Mouse (Mus musculus): ENCODE results near the gene Zmym4.

DNA sequence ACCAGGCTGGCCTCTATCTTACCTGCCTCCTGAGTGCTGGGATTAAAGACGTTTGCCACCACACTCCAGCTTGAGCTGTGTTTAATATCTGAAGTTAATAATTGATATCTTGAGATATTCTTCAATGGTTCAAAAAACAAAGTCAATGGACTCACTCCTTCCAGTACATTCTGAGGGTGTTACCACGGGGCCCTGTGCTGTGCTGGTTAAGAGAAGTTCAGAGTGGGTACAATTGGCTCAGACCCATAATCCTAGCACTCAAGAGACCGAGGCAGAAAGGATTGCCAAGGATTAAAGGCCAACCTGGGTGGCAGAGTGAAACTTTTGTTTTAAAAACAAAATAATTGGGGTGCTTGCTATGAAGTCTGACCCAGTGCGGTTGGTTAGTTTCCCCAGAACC, 48.4 kb upstream of the Zmym4 start:
- TF ChIP-seq POLR2A (IDR thresholded peaks at IDR 0.05; ENCODE audit: low read depth, low read length) (no peak), CTCF (IDR thresholded peaks at IDR 0.05; ENCODE audit: extremely low read depth, insufficient read depth, insufficient read length, insufficient replicate concordance) (no peak)
